Mouse (Mus musculus) limb, embryonic 14.5 days (tissue): Measurements from ENCODE around the gene Pym1. TPM values are rescaled to one million over a fixed set of nuclear protein-coding genes. Genes with fewer than 3 reads are reported as not detected.
A peak's percentile ranks its signal among the peaks of the same experiment; 100 is the strongest.

Experiments used
- ATAC-seq: fragments of 200-750 bp; cut with Nextera tagmentation; 2 replicates; pipeline ENCODE4 v1.8.0; 2017; ENCODE audit warnings: low read depth, moderate number of reproducible peaks, moderate TSS enrichment; ENCODE audit not compliant: low FRiP score
- DNase-seq: peaks from one replicate; pipeline ENCODE4 v3.0.0-alpha.2; 2015; ENCODE audit warnings: low spot score
- H3K27ac ChIP-seq: fragments of 300-500 bp; sonication (generic); replicated peaks from 2 replicates; pipeline ENCODE4 v1.5.1; 2014; ENCODE audit warnings: low read depth, mild to moderate bottlenecking, low read length, moderate library complexity, mixed read lengths
- H3K27me3 ChIP-seq: fragments of 300-500 bp; sonication (generic); 2 replicates; pipeline ENCODE4 v1.6.1; 2014; ENCODE audit warnings: low read length, mixed read lengths; ENCODE audit not compliant: control insufficient read depth, insufficient read depth
- H3K36me3 ChIP-seq: fragments of 300-500 bp; sonication (generic); 2 replicates; pipeline ENCODE4 v1.6.1; 2014; ENCODE audit warnings: mild to moderate bottlenecking, low read length, moderate library complexity, mixed read lengths; ENCODE audit not compliant: control insufficient read depth, insufficient read depth
- H3K4me1 ChIP-seq: fragments of 300-500 bp; sonication (generic); 2 replicates; pipeline ENCODE4 v1.6.1; 2014; ENCODE audit warnings: antibody characterized with exemption, low read length, mixed read lengths; ENCODE audit not compliant: control insufficient read depth, insufficient read depth
- H3K4me2 ChIP-seq: fragments of 300-500 bp; sonication (generic); replicated peaks from 2 replicates; pipeline ENCODE4 v1.6.1; 2014; ENCODE audit warnings: low read depth, mild to moderate bottlenecking, low read length, moderate library complexity; ENCODE audit not compliant: severe bottlenecking
- H3K4me3 ChIP-seq: fragments of 300-500 bp; sonication (generic); replicated peaks from 2 replicates; pipeline ENCODE4 v1.5.1; 2014; ENCODE audit warnings: low read length
- H3K9ac ChIP-seq: fragments of 300-500 bp; sonication (generic); 2 replicates; pipeline ENCODE4 v1.6.1; 2014; ENCODE audit warnings: mild to moderate bottlenecking, low read depth, low read length, moderate library complexity; ENCODE audit not compliant: severe bottlenecking
- H3K9me3 ChIP-seq: fragments of 300-500 bp; sonication (generic); 2 replicates; pipeline ENCODE4 v1.6.1; 2016; ENCODE audit warnings: low read length; ENCODE audit not compliant: control insufficient read depth
- POLR2A ChIP-seq: fragments of 200-500 bp; IDR thresholded peaks from 2 replicates; pipeline ENCODE4 v1.8.0; 2012; ENCODE audit warnings: inconsistent platforms, mild to moderate bottlenecking, moderate library complexity, borderline replicate concordance; ENCODE audit not compliant: insufficient read depth, insufficient read length; ENCODE audit errors: extremely low read depth
- WGBS: fragments of 180-500 bp; shearing (Covaris S2); extraction: QIAGEN DNeasy Blood & Tissue Kit; methylation state at CpG from one replicate; pipeline ENCODE4 v1.1.7; 2014; 5-methylcytosine and 5-hydroxymethylcytosine counted together
- polyA plus RNA-seq, 2 experiments: library from polyadenylated mRNA; depleted of rRNA in 1 of 2; stranded (reverse) in 1 of 2; unstranded in 1 of 2; fragments of >200 nt; fragmentation: Nextera tagmentation in 1 of 2; extraction: Ambion mirVana in 1 of 2; gene quantifications; 2 replicates each; pipeline versions ENCODE4 v1.2.1 to v1.2.3; 2012 to 2014

Pym1 gene
- polyA plus RNA-seq, 2 experiments, result 36.0 to 60.3 TPM

DNA sequence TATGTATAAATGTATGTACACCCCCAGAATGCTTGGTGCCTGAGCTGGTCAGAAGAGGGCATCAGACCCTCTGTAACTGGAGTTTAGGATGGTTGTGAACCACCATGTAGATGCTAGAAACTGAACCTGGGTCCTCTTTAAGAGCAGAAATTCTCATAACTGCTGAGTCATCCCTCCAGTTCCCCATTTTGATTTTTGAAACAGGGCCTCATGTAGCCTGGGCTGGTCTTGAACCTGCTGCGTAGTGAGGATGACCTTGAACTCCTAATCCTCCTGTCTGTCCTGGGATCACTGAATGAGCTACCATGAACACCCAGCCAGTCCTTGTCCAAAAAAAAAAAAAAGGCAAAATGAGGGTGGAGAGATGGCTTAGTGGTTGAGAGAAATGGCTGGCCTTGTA is 45.6 kb downstream of the Pym1 start:
- Histone ChIP-seq H3K27me3 (no peaks in the 10 kb centered on the region), H3K4me1 (no peaks in the 10 kb centered on the region), H3K4me2 (no peak overlapping the region), H3K9me3 (no peaks in the 10 kb centered on the region), H3K27ac (no peak overlapping the region), H3K9ac (no peak overlapping the region), H3K4me3 (no peak overlapping the region), H3K36me3 (peaks cover 5% of the 10 kb centered on the region; the same call in 1 of the 2 replicates)
- WGBS, result 94% methylated on average over 1 of the region's 1 CpGs
- ATAC-seq (no peak), DNase-seq (no peak)
- no peak for TF ChIP-seq POLR2A

DNA sequence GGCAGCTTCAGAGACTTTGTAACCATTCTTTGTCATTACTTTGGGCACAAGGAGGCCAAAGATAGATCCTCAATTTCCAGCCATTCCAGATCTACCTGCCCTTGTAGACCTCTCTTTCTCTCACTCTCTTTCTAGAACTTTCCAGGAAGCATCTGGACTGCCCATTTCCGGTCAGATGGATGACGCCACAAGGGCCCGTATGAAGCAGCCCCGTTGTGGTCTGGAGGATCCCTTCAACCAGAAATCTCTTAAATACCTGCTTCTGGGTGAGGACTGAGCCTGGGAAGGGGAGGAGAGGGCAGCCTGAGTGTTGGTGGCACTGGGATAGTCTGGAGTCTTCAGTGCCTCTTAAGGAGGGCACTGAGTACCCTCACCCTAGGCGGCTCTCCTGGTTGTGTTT is 46.7 kb downstream of the Pym1 start:
- peaks cover 9% of the 10 kb centered on the region; the same call in 1 of the 2 replicates for H3K36me3 ChIP-seq
- no peak overlapping the region for H3K4me2 ChIP-seq
- H3K4me1 ChIP-seq, result no peaks in the 10 kb centered on the region
- no peak overlapping the region for H3K27ac ChIP-seq
- no peaks in the 10 kb centered on the region for H3K9me3 ChIP-seq
- DNase-seq (no peak), ATAC-seq (no peak)
- no peaks in the 10 kb centered on the region for H3K27me3 ChIP-seq
- no peak overlapping the region for H3K4me3 ChIP-seq
- TF ChIP-seq POLR2A, result no peak
- no peak overlapping the region for H3K9ac ChIP-seq
- WGBS, result 83% methylated on average over 5 of the region's 5 CpGs

DNA sequence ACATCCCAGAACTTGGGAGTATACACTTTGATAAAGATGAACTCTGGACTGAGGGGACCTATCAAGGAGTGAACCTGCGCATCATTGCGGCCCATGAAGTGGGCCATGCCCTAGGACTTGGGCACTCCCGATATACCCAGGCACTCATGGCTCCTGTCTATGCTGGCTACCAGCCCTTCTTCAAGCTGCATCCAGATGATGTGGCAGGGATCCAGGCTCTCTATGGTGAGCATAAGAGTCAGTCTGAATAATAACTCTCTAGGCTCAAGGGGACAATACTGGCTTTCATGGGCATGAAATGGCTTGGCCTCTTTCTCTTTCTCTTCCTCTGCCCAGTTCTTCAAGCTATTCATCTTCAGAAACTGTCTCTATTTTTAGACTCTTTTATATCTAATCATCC is 47.9 kb downstream of the Pym1 start:
- H3K4me2 ChIP-seq, result no peak overlapping the region
- H3K4me3 ChIP-seq, result no peak overlapping the region
- WGBS, result 92% methylated on average over 3 of the region's 3 CpGs
- no peak overlapping the region for H3K27ac ChIP-seq
- H3K27me3 ChIP-seq, result no peaks in the 10 kb centered on the region
- no peak for TF ChIP-seq POLR2A
- no peaks in the 10 kb centered on the region for H3K9me3 ChIP-seq
- DNase-seq (no peak), ATAC-seq (no peak)
- H3K9ac ChIP-seq, result no peak overlapping the region
- peaks cover 18% of the 10 kb centered on the region for H3K36me3 ChIP-seq
- no peaks in the 10 kb centered on the region for H3K4me1 ChIP-seq

DNA sequence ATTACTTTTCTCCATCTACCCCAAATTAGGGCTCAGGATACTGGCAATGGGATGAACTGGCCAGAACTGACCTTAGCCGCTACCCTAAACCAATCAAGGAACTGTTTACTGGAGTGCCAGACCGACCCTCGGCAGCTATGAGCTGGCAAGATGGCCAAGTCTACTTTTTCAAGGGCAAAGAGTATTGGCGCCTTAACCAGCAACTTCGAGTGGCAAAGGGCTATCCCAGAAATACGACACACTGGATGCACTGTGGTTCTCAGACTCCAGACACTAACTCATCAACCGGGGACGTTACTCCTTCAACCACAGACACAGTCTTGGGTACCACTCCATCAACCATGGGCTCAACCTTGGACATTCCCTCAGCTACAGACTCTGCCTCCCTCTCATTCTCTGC is 51.0 kb downstream of the Pym1 start:
- Histone ChIP-seq H3K4me2 (no peak overlapping the region), H3K27me3 (no peaks in the 10 kb centered on the region), H3K9me3 (no peaks in the 10 kb centered on the region), H3K36me3 (peaks cover 31% of the 10 kb centered on the region), H3K4me3 (no peak overlapping the region), H3K4me1 (peaks cover 11% of the 10 kb centered on the region), H3K9ac (no peak overlapping the region), H3K27ac (no peak overlapping the region)
- DNase-seq, result no peak
- 94% methylated on average over 8 of the region's 8 CpGs for WGBS
- ATAC-seq, result no peak
- TF ChIP-seq POLR2A, result no peak

DNA sequence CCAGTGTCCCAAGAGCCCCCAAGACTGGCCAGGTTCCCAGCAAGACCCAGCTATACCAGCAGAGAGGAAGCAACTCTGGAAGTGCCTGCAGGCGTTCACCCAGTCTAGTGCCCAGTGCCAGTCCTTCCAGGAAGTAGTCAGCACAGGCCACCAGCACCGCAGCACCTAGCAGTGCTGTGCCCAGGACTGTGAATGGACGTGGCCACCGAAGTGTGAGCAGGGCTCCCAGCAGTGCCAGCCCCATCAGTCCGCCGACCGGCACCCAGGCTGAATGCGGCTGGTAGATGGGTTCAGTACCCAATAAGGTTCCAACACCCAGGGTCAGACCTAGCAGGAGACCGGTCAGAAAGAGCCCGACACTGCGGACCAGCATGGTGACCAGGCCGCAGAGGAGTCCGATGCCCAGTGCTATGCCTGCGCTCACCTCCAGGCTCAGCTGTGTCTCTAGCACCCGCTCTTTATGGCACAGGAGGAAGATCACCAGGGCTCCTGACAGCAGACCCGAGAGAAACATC is 54.3 kb downstream of the Pym1 start:
- H3K9me3 ChIP-seq, result no peaks in the 10 kb centered on the region
- H3K4me3 ChIP-seq, result no peak overlapping the region
- peaks cover 22% of the 10 kb centered on the region for H3K4me1 ChIP-seq
- H3K27ac ChIP-seq, result no peak overlapping the region
- DNase-seq, result no peak
- H3K36me3 ChIP-seq, result peaks cover 40% of the 10 kb centered on the region
- no peak overlapping the region for H3K4me2 ChIP-seq
- WGBS, result 85% methylated on average over 16 of the region's 16 CpGs
- H3K27me3 ChIP-seq, result no peaks in the 10 kb centered on the region
- no peak for ATAC-seq
- TF ChIP-seq POLR2A, result no peak
- H3K9ac ChIP-seq, result 0 out of 2 replicates have a peak overlapping the region, but pooled peaks have one; percentile 5

DNA sequence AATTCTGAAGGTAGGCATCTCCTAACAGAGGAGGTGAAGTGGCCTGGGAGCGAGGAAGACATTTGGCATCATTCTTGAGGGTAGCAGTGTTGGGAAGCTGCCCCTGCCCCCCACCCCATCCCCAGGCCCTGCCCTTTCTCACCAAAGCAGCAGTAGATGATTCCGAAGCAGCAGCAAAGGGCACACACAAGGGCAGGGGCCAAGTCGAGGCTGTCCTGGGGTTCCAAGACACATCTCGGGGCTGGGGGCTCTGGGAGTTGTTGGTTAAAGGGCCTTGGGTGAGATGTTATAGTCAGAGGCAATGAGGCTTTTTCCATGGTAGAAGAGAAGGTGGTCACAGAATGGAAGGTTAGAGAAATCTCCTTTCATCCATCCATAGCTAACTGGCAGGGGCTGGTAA is 55.3 kb downstream of the Pym1 start:
- 47% methylated on average over 4 of the region's 4 CpGs for WGBS
- Histone ChIP-seq H3K4me1 (peaks cover 31% of the 10 kb centered on the region), H3K27me3 (no peaks in the 10 kb centered on the region), H3K9ac (no peak overlapping the region), H3K4me2 (peak overlapping the region; percentile 90), H3K9me3 (no peaks in the 10 kb centered on the region), H3K36me3 (peaks cover 45% of the 10 kb centered on the region), H3K27ac (0 out of 2 replicates have a peak overlapping the region, but pooled peaks have one; percentile 38), H3K4me3 (peak overlapping the region; percentile 86)
- DNase-seq (no peak), ATAC-seq (no peak)
- no peak for TF ChIP-seq POLR2A
